ENCODE assay signal across 18 mouse cellular contexts in genomic region chr1:97848601-97849241, GRCm38 (mm10).
DNase-seq lines count a peak whose midpoint lies in the region; ATAC-seq lines count a peak whose summit lies in the region.
"Had no signal": no experiment of that assay in that cellular context is flagged by ENCODE, and none has a peak within 500 bp of the region (broad histone marks: within the 10 kb centered on the region; RNA-seq: fewer than 3 reads in every experiment).

No protein-coding gene starts in this region.

- H3K4me2 ChIP-seq in neural tube, embryonic 11.5 days (ENCODE audit: low read depth) = peak overlapping the region; percentile 12; the same call in 1 of the 2 replicates
- H3K4me2 ChIP-seq in hindbrain, embryonic 13.5 days = peak overlapping the region; percentile 35
- peak overlapping the region; percentile 14; the same call in 1 of the 2 replicates for H3K4me2 ChIP-seq in midbrain, embryonic 14.5 days (ENCODE audit: low read length)
- H3K4me2 ChIP-seq: embryonic facial prominence, embryonic 13.5 days; limb, embryonic 13.5 days had no signal

- H3K27ac ChIP-seq in neural tube, embryonic 11.5 days (ENCODE audit: low read depth, low read length) = peak overlapping the region; percentile 15; the same call in 1 of the 2 replicates
- H3K27ac ChIP-seq in hindbrain, embryonic 13.5 days = 0 out of 2 replicates have a peak overlapping the region, but pooled peaks have one; percentile 35
- H3K27ac ChIP-seq in midbrain, embryonic 14.5 days (replicated peaks; ENCODE audit: low read depth, low read length) = no peak overlapping the region
- H3K27ac ChIP-seq: embryonic facial prominence, embryonic 13.5 days; limb, embryonic 13.5 days had no signal

- DNase-seq in neural tube, embryonic 11.5 days (ENCODE audit: low spot score) = peak; percentile 25
- DNase-seq in neural tube, embryonic 10.5 days (ENCODE audit: extremely low spot score, low spot score) = no peak
- peak; percentile 54 for DNase-seq in midbrain, embryonic 14.5 days
- DNase-seq in left cerebral cortex, adult 8-10 months (ENCODE audit: low spot score in 2 of 2) = no peak
- no peak for DNase-seq in heart, postnatal 14 days
- DNase-seq in left cerebral cortex, postnatal 25 days (ENCODE audit: low spot score in 2 of 2) = no peak
- no peak for DNase-seq in spleen, postnatal 10 days (ENCODE audit: low spot score in 2 of 2)
- DNase-seq: cerebellum, adult 18-20 months; gastrocnemius, postnatal 36 days; kidney, adult 18-20 months; kidney, postnatal 4 days; lung, adult 18-20 months; lung, postnatal 4 days had no signal

- peak; percentile 81 for ATAC-seq in neural tube, embryonic 11.5 days (ENCODE audit: insufficient read depth, low FRiP score, low TSS enrichment)
- peak; percentile 85 for ATAC-seq in hindbrain, embryonic 13.5 days (ENCODE audit: low FRiP score)
- ATAC-seq in midbrain, embryonic 14.5 days (ENCODE audit: low FRiP score, low TSS enrichment) = peak; percentile 69
- ATAC-seq: Patski had no signal

- no peaks in the 10 kb centered on the region; the same call in 1 of the 2 replicates for H3K4me1 ChIP-seq in neural tube, embryonic 11.5 days (ENCODE audit: control insufficient read depth, insufficient read depth, low read length)
- H3K4me1 ChIP-seq in hindbrain, embryonic 13.5 days (replicated peaks) = peaks cover 18% of the 10 kb centered on the region
- H3K4me1 ChIP-seq in midbrain, embryonic 14.5 days (ENCODE audit: control insufficient read depth, insufficient read depth, low read length) = peaks cover 4% of the 10 kb centered on the region; the same call in 1 of the 2 replicates
- H3K4me1 ChIP-seq: embryonic facial prominence, embryonic 13.5 days; limb, embryonic 13.5 days had no signal

- intact Hi-C loops in heart, postnatal 14 days (cut with DNase I) = no loop called here
- intact Hi-C loops in left cerebral cortex, postnatal 25 days (cut with DNase I) = no loop called here

- H3K9ac ChIP-seq in neural tube, embryonic 11.5 days (ENCODE audit: low read length) = no peak overlapping the region
- no peak overlapping the region for H3K9ac ChIP-seq in hindbrain, embryonic 13.5 days
- no peak overlapping the region for H3K9ac ChIP-seq in midbrain, embryonic 14.5 days (replicated peaks; ENCODE audit: low read length)
- H3K9ac ChIP-seq: embryonic facial prominence, embryonic 13.5 days; limb, embryonic 13.5 days had no signal

- no peaks in the 10 kb centered on the region for H3K36me3 ChIP-seq in neural tube, embryonic 11.5 days (ENCODE audit: control insufficient read depth, insufficient read depth, low read length)
- H3K36me3 ChIP-seq in hindbrain, embryonic 13.5 days = 0 out of 2 replicates have a peak, but pooled peaks cover 3% of the 10 kb centered on the region
- no peaks in the 10 kb centered on the region for H3K36me3 ChIP-seq in midbrain, embryonic 14.5 days (ENCODE audit: control insufficient read depth, insufficient read depth, low read length)
- H3K36me3 ChIP-seq: embryonic facial prominence, embryonic 13.5 days; limb, embryonic 13.5 days had no signal

- no peak overlapping the region for H3K4me3 ChIP-seq in neural tube, embryonic 11.5 days (ENCODE audit: low read depth, low read length)
- no peak overlapping the region for H3K4me3 ChIP-seq in hindbrain, embryonic 13.5 days
- H3K4me3 ChIP-seq in midbrain, embryonic 14.5 days (replicated peaks; ENCODE audit: low read depth, low read length) = no peak overlapping the region
- H3K4me3 ChIP-seq: embryonic facial prominence, embryonic 13.5 days; limb, embryonic 13.5 days; myocyte had no signal

- H3K27me3 ChIP-seq in neural tube, embryonic 11.5 days (ENCODE audit: control insufficient read depth, insufficient read depth, low read length) = no peaks in the 10 kb centered on the region
- no peaks in the 10 kb centered on the region for H3K27me3 ChIP-seq in hindbrain, embryonic 13.5 days
- no peaks in the 10 kb centered on the region for H3K27me3 ChIP-seq in midbrain, embryonic 14.5 days (ENCODE audit: control insufficient read depth, insufficient read depth, low read length)
- H3K27me3 ChIP-seq: embryonic facial prominence, embryonic 13.5 days; limb, embryonic 13.5 days; Patski had no signal

- 35% methylated on average over 14 of the region's 14 CpGs for WGBS in neural tube, embryonic 11.5 days
- 20% methylated on average over 14 of the region's 14 CpGs for WGBS in hindbrain, embryonic 13.5 days
- whole genome bisulfite sequencing in midbrain, embryonic 14.5 days = 10% methylated on average over 14 of the region's 14 CpGs

- H3K9me3 ChIP-seq in neural tube, embryonic 11.5 days (ENCODE audit: control insufficient read depth, low read length) = no peaks in the 10 kb centered on the region
- H3K9me3 ChIP-seq in hindbrain, embryonic 13.5 days = no peaks in the 10 kb centered on the region
- H3K9me3 ChIP-seq in midbrain, embryonic 14.5 days (ENCODE audit: control insufficient read depth, low read length) = no peaks in the 10 kb centered on the region
- H3K9me3 ChIP-seq: embryonic facial prominence, embryonic 13.5 days; limb, embryonic 13.5 days had no signal

Comparison
In these comparisons a context has a peak if more than half of its experiments do, and no peak if none do; other contexts are left out.
1. DNase-seq: peak in neural tube, embryonic 11.5 days (single experiment) and midbrain, embryonic 14.5 days (single experiment); none in neural tube, embryonic 10.5 days (single experiment), left cerebral cortex, adult 8-10 months (0 of 2), heart, postnatal 14 days (0 of 2), left cerebral cortex, postnatal 25 days (0 of 2) and spleen, postnatal 10 days (0 of 2).
2. Peak in every context shown above with its lines, with median percentiles within 50 percentile points of each other: ATAC-seq and H3K4me2 ChIP-seq.